Mouse (Mus musculus) retina, postnatal 7 days (tissue): ENCODE measurements around the gene Decr2.
"Not testable (repeated sequence)": the region's sequence is repeated elsewhere in the genome, so short reads cannot be mapped to it uniquely, and the experiment has no call there.

Source experiments
- DNase-seq: peaks from one replicate; pipeline ENCODE4 v3.0.0-alpha.2; 2012; ENCODE audit warnings: low read depth, low spot score

The Decr2 gene

GRCm38 (mm10) chr17:26089905-26090632 lies at the start of gene Decr2:
Gene Decr2, minus strand, starts transcription at chr17:26090337.
- peak; percentile 89 for DNase-seq

GRCm38 (mm10) chr17:26138901-26139381 lies 48.8 kb upstream of the Decr2 start:
- DNase-seq = peak; percentile 41

- peak; percentile 91 for DNase-seq
Observed at GRCm38 (mm10) chr17:26138239-26138836, 48.2 kb upstream of the Decr2 start, which contains the start of gene Axin1. Gene Axin1, plus strand, starts transcription at chr17:26138688.

- no peak for DNase-seq
Observed at GRCm38 (mm10) chr17:26137751-26138130, 47.6 kb upstream of the Decr2 start.

- no peak for DNase-seq
Observed at GRCm38 (mm10) chr17:26137106-26137750, 47.1 kb upstream of the Decr2 start.

GRCm38 (mm10) chr17:26131856-26132853 lies 42.0 kb upstream of the Decr2 start:
- DNase-seq = peak; percentile 54

GRCm38 (mm10) chr17:26131062-26131732 lies 41.1 kb upstream of the Decr2 start:
- no peak for DNase-seq

- no peak for DNase-seq
Observed at GRCm38 (mm10) chr17:26125226-26125625, 35.1 kb upstream of the Decr2 start.

- no peak for DNase-seq
Observed at GRCm38 (mm10) chr17:26124560-26124959, 34.4 kb upstream of the Decr2 start.

GRCm38 (mm10) chr17:26123267-26123684 lies 33.1 kb upstream of the Decr2 start, which contains the start of gene Mrpl28:
Gene Mrpl28, plus strand, starts transcription at chr17:26123500.
- DNase-seq = peak; percentile 95

- no peak for DNase-seq
Observed at GRCm38 (mm10) chr17:26122431-26123140, 32.4 kb upstream of the Decr2 start.

GRCm38 (mm10) chr17:26119766-26120710 lies 29.9 kb upstream of the Decr2 start:
- no peak for DNase-seq

- DNase-seq = no peak
Observed at GRCm38 (mm10) chr17:26116503-26117258, 26.5 kb upstream of the Decr2 start.

- no peak for DNase-seq
Observed at GRCm38 (mm10) chr17:26115956-26116487, 25.9 kb upstream of the Decr2 start.

GRCm38 (mm10) chr17:26115205-26115898 lies 25.2 kb upstream of the Decr2 start:
- DNase-seq = no peak

GRCm38 (mm10) chr17:26114461-26114860 lies 24.3 kb upstream of the Decr2 start:
- not testable (repeated sequence) for DNase-seq

- DNase-seq = no peak
Observed at GRCm38 (mm10) chr17:26114061-26114460, 23.9 kb upstream of the Decr2 start.
